Mouse (Mus musculus) v-Abl transformed pro-B cells (cell line): ENCODE results near the gene Kdm5d.

ENCODE experiments used
- in situ Hi-C, 2 experiments: fragments of 400-800 bp; cut with MboI; formaldehyde crosslinking; loops; one replicate each; pipeline ENCODE4 v1.15.1; 2025; ENCODE audit not compliant: unreplicated experiment in 2 of 2

Kdm5d gene

GRCm38 (mm10) chrY:897393-898227, at the start of gene Kdm5d:
TSS of gene Kdm5d (plus strand) at chrY:897788.
- in situ Hi-C loops: loop anchor here in 1 of 2 experiments (10.0 kb wide), 1 partner anchor 57 kb away; no protein-coding TSS in a partner anchor

- in situ Hi-C loops: no loop called here
Measured at GRCm38 (mm10) chrY:872404-872803, 25.2 kb upstream of the Kdm5d start.

- in situ Hi-C loops: no loop called here
Measured at GRCm38 (mm10) chrY:872855-873549, 24.6 kb upstream of the Kdm5d start.
